Mouse (Mus musculus) retina, postnatal 1 day (tissue): ENCODE results near the gene Tns4.
A peak's percentile ranks its signal among the peaks of the same experiment; 100 is the strongest.

Experiments
- DNase-seq: peaks from one replicate; pipeline ENCODE4 v3.0.0-alpha.2; 2012

The Tns4 gene

GRCm38 (mm10) chr11:99088486-99088885, 620 bp downstream of the Tns4 start:
- DNase-seq, result no peak

DNA sequence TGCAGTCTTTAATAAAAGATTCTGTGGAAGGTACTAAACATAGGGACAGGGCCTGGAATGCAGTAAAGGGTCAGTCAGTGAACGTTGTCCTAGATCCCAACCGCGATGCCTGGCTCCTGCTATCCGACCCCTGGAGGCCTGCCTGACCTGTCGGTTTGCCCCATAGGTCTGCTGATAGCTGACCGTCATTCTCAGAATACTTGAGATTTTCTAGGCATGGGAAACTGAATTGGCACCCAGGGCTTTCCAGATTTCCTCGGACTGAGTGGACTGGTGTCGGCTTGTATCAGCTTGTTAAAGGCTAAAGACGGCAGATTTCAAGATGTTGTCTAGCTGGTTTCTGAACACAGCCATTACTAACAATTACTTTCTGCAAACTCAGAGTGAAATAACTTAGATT, 4.7 kb downstream of the Tns4 start:
- no peak for DNase-seq

GRCm38 (mm10) chr11:99083516-99083915, 5.6 kb downstream of the Tns4 start:
- no peak for DNase-seq

GRCm38 (mm10) chr11:99082098-99082497, 7.0 kb downstream of the Tns4 start:
- DNase-seq, result no peak

- DNase-seq, result no peak
These were observed 7.5 kb downstream of the Tns4 start for GRCm38 (mm10) chr11:99081566-99081965.

DNA sequence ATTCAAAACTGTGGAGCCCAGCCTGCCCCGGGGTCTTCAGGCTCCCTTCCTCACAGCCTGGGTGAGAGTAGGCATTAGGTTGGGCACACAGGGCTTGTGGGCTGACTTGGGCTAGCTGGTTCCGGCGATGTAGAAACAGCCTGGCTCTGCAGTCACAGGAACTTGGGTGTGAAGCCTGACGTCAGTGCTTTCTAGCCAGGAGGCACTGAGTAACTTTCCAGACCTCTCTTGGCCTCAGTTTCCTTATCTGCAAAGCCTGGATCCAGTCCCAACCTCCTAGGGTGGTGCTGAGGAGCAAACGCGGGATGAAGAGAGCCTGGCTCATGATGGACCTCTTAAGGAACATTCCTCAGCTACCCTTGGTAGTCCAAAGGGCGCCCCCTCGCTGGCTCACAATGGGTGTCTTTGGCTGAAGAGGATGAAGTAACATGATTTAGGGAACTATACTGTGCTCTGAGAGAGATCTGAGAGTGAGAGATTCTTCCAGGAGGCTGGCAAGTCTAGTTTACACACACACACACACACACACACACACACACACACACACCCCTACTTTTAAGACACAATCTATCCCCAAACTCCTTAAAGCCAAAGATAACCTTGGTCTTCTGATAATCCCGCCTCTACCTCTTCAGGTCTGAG, 8.1 kb downstream of the Tns4 start:
- DNase-seq, result no peak

- no peak for DNase-seq
These were observed 11.2 kb downstream of the Tns4 start for GRCm38 (mm10) chr11:99077869-99078268.

GRCm38 (mm10) chr11:99076744-99077319, 12.3 kb downstream of the Tns4 start:
- no peak for DNase-seq

DNA sequence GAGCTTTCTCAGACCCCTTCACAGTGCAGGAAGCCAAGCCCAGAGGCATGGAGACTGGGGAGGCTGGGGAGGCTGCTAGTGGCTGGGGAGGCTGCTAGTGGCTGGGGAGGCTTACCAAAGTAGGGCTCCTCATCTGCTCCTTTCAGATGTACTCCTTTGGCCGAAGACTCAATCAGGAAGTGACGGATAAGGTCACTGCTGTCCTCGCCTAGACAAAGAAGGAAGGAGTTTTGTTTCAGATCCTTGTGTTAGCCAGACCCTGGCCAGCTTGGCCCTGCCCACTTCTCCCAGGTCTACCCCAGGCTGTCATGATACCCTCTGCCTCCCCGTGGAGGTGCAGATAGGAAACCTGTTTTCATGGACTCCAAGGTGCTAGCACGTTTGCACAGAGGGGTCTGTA, 15.3 kb downstream of the Tns4 start:
- DNase-seq, result no peak

GRCm38 (mm10) chr11:99071866-99072265, 17.2 kb downstream of the Tns4 start:
- DNase-seq, result peak; percentile 21

GRCm38 (mm10) chr11:99068455-99068854, 20.7 kb downstream of the Tns4 start:
- no peak for DNase-seq

GRCm38 (mm10) chr11:99067591-99067990, 21.5 kb downstream of the Tns4 start:
- no peak for DNase-seq

GRCm38 (mm10) chr11:99065979-99066378, 23.1 kb downstream of the Tns4 start:
- peak; percentile 94 for DNase-seq

- DNase-seq, result peak; percentile 23
These were observed 23.8 kb downstream of the Tns4 start for GRCm38 (mm10) chr11:99065353-99065752.

GRCm38 (mm10) chr11:99063406-99064131, 25.5 kb downstream of the Tns4 start:
- DNase-seq, result no peak

- no peak for DNase-seq
These were observed 26.4 kb downstream of the Tns4 start for GRCm38 (mm10) chr11:99062661-99063060.

GRCm38 (mm10) chr11:99060435-99060834, 28.7 kb downstream of the Tns4 start:
- DNase-seq, result no peak

GRCm38 (mm10) chr11:99055571-99056452, 33.3 kb downstream of the Tns4 start:
- peak; percentile 30 for DNase-seq

- no peak for DNase-seq
These were observed 34.0 kb downstream of the Tns4 start for GRCm38 (mm10) chr11:99055143-99055542.

DNA sequence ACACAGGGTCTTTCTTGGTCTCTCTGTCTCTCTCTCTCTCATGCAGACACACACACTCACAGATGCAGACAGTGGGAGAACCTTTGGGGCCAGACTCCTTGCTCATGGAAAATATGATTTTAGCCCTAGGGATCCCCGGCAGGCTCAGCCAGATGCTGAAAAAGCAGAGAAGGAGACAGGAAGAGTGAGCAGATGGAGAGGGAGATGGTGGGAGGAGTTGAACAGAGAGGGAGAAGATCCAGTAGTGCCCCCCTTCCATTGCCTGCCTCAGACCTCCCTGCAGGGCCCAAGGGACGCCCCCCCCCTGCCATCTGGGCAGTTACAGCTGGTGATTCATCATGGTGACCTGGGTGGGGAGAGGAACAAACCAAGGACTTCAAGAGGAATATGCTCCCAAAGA, 41.5 kb downstream of the Tns4 start:
- DNase-seq, result no peak

DNA sequence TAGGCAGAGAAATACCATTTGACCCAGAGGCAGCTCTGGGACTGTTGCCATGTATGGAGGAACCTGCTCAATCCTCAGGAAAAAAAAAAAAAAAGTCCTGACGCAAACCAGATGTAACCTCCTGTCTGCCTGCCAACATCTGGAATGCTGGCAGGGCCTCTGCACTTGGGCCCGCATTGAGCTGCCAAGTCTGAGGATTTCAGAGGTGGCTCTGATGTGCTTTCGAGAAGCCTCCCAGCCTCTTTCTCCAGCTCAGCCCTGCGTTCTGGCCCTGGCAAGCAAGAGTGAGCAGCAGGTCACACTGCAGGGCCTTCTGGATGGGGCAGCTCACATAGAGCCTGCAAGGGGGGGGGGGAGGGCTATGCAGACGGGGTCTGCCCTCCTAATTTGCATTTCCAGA, 42.0 kb downstream of the Tns4 start:
- no peak for DNase-seq

GRCm38 (mm10) chr11:99045159-99045889, 43.8 kb downstream of the Tns4 start:
- no peak for DNase-seq

DNA sequence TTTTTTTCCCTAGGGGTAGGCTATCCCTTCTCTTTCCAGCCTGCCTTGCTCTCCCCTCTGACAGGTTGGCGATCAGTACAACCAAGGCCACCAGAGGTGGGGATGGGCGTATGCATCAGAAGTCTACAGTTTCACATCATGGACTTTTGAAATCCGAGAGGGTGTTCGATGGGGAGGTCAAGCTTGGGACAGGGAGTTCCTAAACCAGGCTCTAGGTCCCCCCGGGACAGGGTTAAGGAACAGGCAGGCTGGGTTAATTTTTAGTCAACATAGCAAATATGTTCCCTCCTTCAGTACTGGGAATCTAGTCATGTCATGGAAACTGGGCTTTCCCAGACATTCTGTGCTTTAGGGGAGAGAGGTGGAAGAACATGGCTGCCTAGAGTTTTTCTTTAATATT, 44.8 kb downstream of the Tns4 start:
- no peak for DNase-seq
